Mouse (Mus musculus) hindbrain, embryonic 10.5 days (tissue): ENCODE data around the gene Uqcc2. TPM values are rescaled to one million over a fixed set of nuclear protein-coding genes. Genes with fewer than 3 reads are reported as not detected.

Experiments used
- DNase-seq: peaks from one replicate; pipeline ENCODE4 v3.0.0-alpha.2; 2017; ENCODE audit warnings: low spot score
- H3K27ac ChIP-seq: fragments of 300-500 bp; sonication (generic); 2 replicates; pipeline ENCODE4 v1.5.1; 2016; ENCODE audit warnings: mild to moderate bottlenecking, moderate library complexity
- H3K27me3 ChIP-seq: fragments of 300-500 bp; sonication (generic); 2 replicates; pipeline ENCODE4 v1.6.1; 2016; ENCODE audit warnings: mild to moderate bottlenecking; ENCODE audit not compliant: poor library complexity, insufficient read depth, severe bottlenecking
- H3K36me3 ChIP-seq: fragments of 300-500 bp; sonication (generic); 2 replicates; pipeline ENCODE4 v1.6.1; 2016; ENCODE audit warnings: mild to moderate bottlenecking, moderate library complexity
- H3K4me1 ChIP-seq: fragments of 300-500 bp; sonication (generic); replicated peaks from 2 replicates; pipeline ENCODE4 v1.6.1; 2016; ENCODE audit warnings: mild to moderate bottlenecking
- H3K4me3 ChIP-seq: fragments of 300-500 bp; sonication (generic); 2 replicates; pipeline ENCODE4 v1.5.1; 2016; ENCODE audit warnings: mild to moderate bottlenecking, moderate library complexity
- H3K9me3 ChIP-seq: fragments of 300-500 bp; sonication (generic); 2 replicates; pipeline ENCODE4 v1.6.1; 2016; ENCODE audit warnings: mild to moderate bottlenecking, moderate library complexity
- WGBS: fragments of 180-500 bp; shearing (Covaris S2); methylation state at CpG from one replicate; pipeline ENCODE4 v1.1.7; 2016; 5-methylcytosine and 5-hydroxymethylcytosine counted together
- polyA plus RNA-seq: library from polyadenylated mRNA; unstranded; fragments of >200 nt; fragmentation: Nextera tagmentation; extraction: Ambion mirVana; gene quantifications from 2 replicates; pipeline ENCODE4 v1.2.1, GENCODE M21; 2016

Gene Uqcc2
- 395 and 442 TPM in 2 replicates for polyA plus RNA-seq

GRCm38 (mm10) chr17:27133551-27134141, at the start of gene Uqcc2:
Uqcc2 (minus strand) TSS chr17:27133916.
- Histone ChIP-seq H3K27me3 (peaks cover 10% of the 10 kb centered on the region; the same call in 1 of the 2 replicates), H3K27ac (peak within 1 kb of the TSS; percentile 97), H3K4me3 (peak within 1 kb of the TSS; percentile 79), H3K9me3 (no peaks in the 10 kb centered on the region), H3K4me1 (peaks cover 57% of the 10 kb centered on the region), H3K36me3 (peaks cover 16% of the 10 kb centered on the region; the same call in 1 of the 2 replicates)
- under 1% methylated on average over 46 of the region's 46 CpGs for WGBS
- DNase-seq = peak; percentile 97

- Histone ChIP-seq H3K4me3 (no peak overlapping the region), H3K27me3 (no peaks in the 10 kb centered on the region), H3K27ac (no peak overlapping the region), H3K9me3 (no peaks in the 10 kb centered on the region), H3K4me1 (peaks cover 16% of the 10 kb centered on the region), H3K36me3 (no peaks in the 10 kb centered on the region)
- WGBS = 71% methylated on average over 5 of the region's 5 CpGs
- no peak for DNase-seq
Measured at GRCm38 (mm10) chr17:27182401-27182800, 48.7 kb upstream of the Uqcc2 start.

- Histone ChIP-seq H3K4me3 (no peak overlapping the region), H3K27me3 (no peaks in the 10 kb centered on the region), H3K9me3 (no peaks in the 10 kb centered on the region), H3K36me3 (no peaks in the 10 kb centered on the region), H3K4me1 (peaks cover 18% of the 10 kb centered on the region), H3K27ac (peak overlapping the region; percentile 60)
- no peak for DNase-seq
- WGBS = 29% methylated on average over 3 of the region's 3 CpGs
Measured at GRCm38 (mm10) chr17:27181666-27182065, 48.0 kb upstream of the Uqcc2 start.

- DNase-seq = no peak
- H3K27me3 ChIP-seq = no peaks in the 10 kb centered on the region
- no peaks in the 10 kb centered on the region for H3K9me3 ChIP-seq
- peak overlapping the region; percentile 56; the same call in 1 of the 2 replicates for H3K27ac ChIP-seq
- no peaks in the 10 kb centered on the region for H3K36me3 ChIP-seq
- 71% methylated on average over 12 of the region's 12 CpGs for WGBS
- H3K4me3 ChIP-seq = no peak overlapping the region
- peaks cover 36% of the 10 kb centered on the region for H3K4me1 ChIP-seq
Measured at GRCm38 (mm10) chr17:27179681-27180280, 46.1 kb upstream of the Uqcc2 start.

GRCm38 (mm10) chr17:27178427-27179177, 44.9 kb upstream of the Uqcc2 start:
- Histone ChIP-seq H3K27ac (no peak overlapping the region; the same call in 1 of the 2 replicates), H3K4me1 (peaks cover 36% of the 10 kb centered on the region), H3K36me3 (no peaks in the 10 kb centered on the region), H3K27me3 (no peaks in the 10 kb centered on the region), H3K4me3 (no peak overlapping the region), H3K9me3 (no peaks in the 10 kb centered on the region)
- no peak for DNase-seq
- WGBS = 87% methylated on average over 17 of the region's 17 CpGs

GRCm38 (mm10) chr17:27178019-27178418, 44.3 kb upstream of the Uqcc2 start:
- Histone ChIP-seq H3K4me1 (peaks cover 39% of the 10 kb centered on the region), H3K27me3 (no peaks in the 10 kb centered on the region), H3K36me3 (no peaks in the 10 kb centered on the region), H3K9me3 (no peaks in the 10 kb centered on the region), H3K27ac (no peak overlapping the region), H3K4me3 (no peak overlapping the region)
- no peak for DNase-seq
- WGBS = 90% methylated on average over 9 of the region's 9 CpGs

- no peaks in the 10 kb centered on the region for H3K9me3 ChIP-seq
- peak overlapping the region; percentile 60; the same call in 1 of the 2 replicates for H3K27ac ChIP-seq
- peaks cover 42% of the 10 kb centered on the region for H3K4me1 ChIP-seq
- no peaks in the 10 kb centered on the region for H3K36me3 ChIP-seq
- DNase-seq = no peak
- no peaks in the 10 kb centered on the region for H3K27me3 ChIP-seq
- H3K4me3 ChIP-seq = no peak overlapping the region
- WGBS = 90% methylated on average over 4 of the region's 4 CpGs
Measured at GRCm38 (mm10) chr17:27176754-27177153, 43.0 kb upstream of the Uqcc2 start.

GRCm38 (mm10) chr17:27176287-27176686, 42.6 kb upstream of the Uqcc2 start:
- Histone ChIP-seq H3K9me3 (no peaks in the 10 kb centered on the region), H3K4me1 (peaks cover 38% of the 10 kb centered on the region), H3K27me3 (no peaks in the 10 kb centered on the region), H3K36me3 (no peaks in the 10 kb centered on the region), H3K27ac (peak overlapping the region; percentile 60), H3K4me3 (no peak overlapping the region)
- 68% methylated on average over 3 of the region's 3 CpGs for WGBS
- no peak for DNase-seq

- peak; percentile 43 for DNase-seq
- Histone ChIP-seq H3K36me3 (no peaks in the 10 kb centered on the region), H3K4me1 (peaks cover 42% of the 10 kb centered on the region), H3K9me3 (no peaks in the 10 kb centered on the region), H3K27me3 (no peaks in the 10 kb centered on the region), H3K27ac (peak overlapping the region; percentile 64), H3K4me3 (no peak overlapping the region)
- 43% methylated on average over 14 of the region's 14 CpGs for WGBS
Measured at GRCm38 (mm10) chr17:27175196-27175874, 41.6 kb upstream of the Uqcc2 start.

- H3K27ac ChIP-seq = 0 out of 2 replicates have a peak overlapping the region, but pooled peaks have one; percentile 20
- H3K36me3 ChIP-seq = no peaks in the 10 kb centered on the region
- no peak overlapping the region for H3K4me3 ChIP-seq
- no peaks in the 10 kb centered on the region for H3K9me3 ChIP-seq
- 71% methylated on average over 3 of the region's 3 CpGs for WGBS
- H3K4me1 ChIP-seq = peaks cover 47% of the 10 kb centered on the region
- H3K27me3 ChIP-seq = no peaks in the 10 kb centered on the region
- no peak for DNase-seq
Measured at GRCm38 (mm10) chr17:27173715-27174114, 40.0 kb upstream of the Uqcc2 start.

GRCm38 (mm10) chr17:27172459-27172858, 38.7 kb upstream of the Uqcc2 start:
- H3K4me1 ChIP-seq = peaks cover 50% of the 10 kb centered on the region
- H3K27me3 ChIP-seq = no peaks in the 10 kb centered on the region
- no peak for DNase-seq
- WGBS = 85% methylated on average over 9 of the region's 9 CpGs
- no peak overlapping the region for H3K4me3 ChIP-seq
- no peaks in the 10 kb centered on the region for H3K36me3 ChIP-seq
- H3K27ac ChIP-seq = no peak overlapping the region
- H3K9me3 ChIP-seq = no peaks in the 10 kb centered on the region

- no peaks in the 10 kb centered on the region for H3K27me3 ChIP-seq
- 78% methylated on average over 5 of the region's 5 CpGs for WGBS
- peaks cover 45% of the 10 kb centered on the region for H3K4me1 ChIP-seq
- H3K27ac ChIP-seq = 0 out of 2 replicates have a peak overlapping the region, but pooled peaks have one; percentile 35
- H3K4me3 ChIP-seq = no peak overlapping the region
- H3K9me3 ChIP-seq = no peaks in the 10 kb centered on the region
- no peaks in the 10 kb centered on the region for H3K36me3 ChIP-seq
- DNase-seq = no peak
Measured at GRCm38 (mm10) chr17:27171121-27171520, 37.4 kb upstream of the Uqcc2 start.
